Mouse (Mus musculus) ES-E14 (cell line): Measurements from ENCODE around the gene Gm19684.
"Not testable (repeated sequence)": the region's sequence is repeated elsewhere in the genome, so short reads cannot be mapped to it uniquely, and the experiment has no call there.

Experiments
- CHD2 ChIP-seq: IDR thresholded peaks from 2 replicates; pipeline ENCODE4 v1.6.1; 2014; ENCODE audit warnings: mild to moderate bottlenecking, low read depth, low read length, inconsistent platforms
- MAFK ChIP-seq: IDR thresholded peaks from 2 replicates; pipeline ENCODE4 v1.6.1; 2014; ENCODE audit warnings: mild to moderate bottlenecking, low read depth, low read length, inconsistent platforms; ENCODE audit not compliant: insufficient read depth
- ZC3H11A ChIP-seq: IDR thresholded peaks from 2 replicates; pipeline ENCODE4 v1.6.1; 2012; ENCODE audit warnings: low read depth, mild to moderate bottlenecking, inconsistent platforms, low read length, borderline replicate concordance
- ZNF384 ChIP-seq: IDR thresholded peaks from 2 replicates; pipeline ENCODE4 v1.6.1; 2012; ENCODE audit warnings: low read depth, low read length, inconsistent platforms

DNA sequence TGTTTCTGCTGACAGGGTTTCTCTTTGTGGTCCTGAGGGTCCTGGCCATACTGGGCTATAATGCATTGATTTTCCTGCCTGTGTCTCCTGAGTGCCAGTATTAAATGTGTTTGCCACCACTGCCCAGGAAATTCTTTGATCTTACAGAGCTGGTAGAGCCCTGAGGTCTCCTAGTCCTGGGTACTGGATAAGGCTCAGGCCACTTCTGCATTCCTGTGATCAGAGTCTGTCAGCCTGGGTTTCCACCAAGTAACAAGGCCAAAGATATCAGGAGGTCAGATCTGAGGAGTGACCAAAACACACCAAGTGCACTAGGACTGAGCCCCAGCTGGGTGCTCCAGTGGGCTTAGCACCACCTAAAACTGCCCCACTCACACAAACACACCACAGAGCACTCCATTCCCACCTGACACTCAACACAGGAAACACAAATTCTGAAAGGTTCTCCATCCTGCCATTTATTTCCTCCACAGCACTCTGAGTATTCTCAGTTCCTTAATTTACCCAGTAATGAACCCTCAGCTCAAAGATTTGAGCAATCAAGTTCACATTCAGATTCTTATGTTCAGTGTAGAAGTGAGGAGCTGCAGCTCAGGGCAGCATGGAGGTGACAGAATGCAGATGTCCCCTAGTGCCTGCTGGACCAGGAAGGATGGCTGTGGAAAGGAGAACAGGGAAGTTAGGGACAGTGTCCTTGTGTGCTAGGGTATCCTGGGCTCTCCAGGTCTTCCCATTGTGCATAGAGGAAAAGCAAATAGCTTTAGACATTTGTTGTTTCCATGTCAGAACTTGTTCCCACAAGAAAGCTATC lies 14.1 kb downstream of the Gm19684 start:
- TF ChIP-seq ZC3H11A, MAFK, ZNF384, CHD2: not testable (repeated sequence)
